Mouse (Mus musculus): ENCODE results near the gene L3mbtl4.

Gene L3mbtl4

GRCm38 (mm10) chr17:68642521-68643088 is 369.0 kb downstream of the L3mbtl4 start:
- DNase-seq (ENCODE audit: low read depth, low spot score), result no peak

DNA sequence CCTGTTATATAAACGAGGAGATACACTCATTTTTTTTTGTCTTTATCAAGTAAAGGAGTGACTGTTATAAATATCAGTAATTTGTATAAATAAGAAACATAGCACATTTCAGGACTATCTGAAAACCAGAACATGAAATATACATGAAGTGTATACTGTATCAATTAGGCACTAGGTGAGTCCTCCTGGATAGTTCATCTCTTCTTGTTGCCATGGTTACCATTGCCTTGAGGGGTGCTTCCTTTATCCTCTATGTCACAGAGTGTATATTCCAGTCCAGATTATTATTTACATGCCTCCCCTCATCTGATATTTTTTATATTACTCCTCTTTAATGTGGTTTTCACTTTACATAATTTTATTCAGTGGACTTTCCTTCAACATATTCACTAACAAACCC is 392.9 kb downstream of the L3mbtl4 start:
- DNase-seq (ENCODE audit: low read depth, low spot score), result no peak

DNA sequence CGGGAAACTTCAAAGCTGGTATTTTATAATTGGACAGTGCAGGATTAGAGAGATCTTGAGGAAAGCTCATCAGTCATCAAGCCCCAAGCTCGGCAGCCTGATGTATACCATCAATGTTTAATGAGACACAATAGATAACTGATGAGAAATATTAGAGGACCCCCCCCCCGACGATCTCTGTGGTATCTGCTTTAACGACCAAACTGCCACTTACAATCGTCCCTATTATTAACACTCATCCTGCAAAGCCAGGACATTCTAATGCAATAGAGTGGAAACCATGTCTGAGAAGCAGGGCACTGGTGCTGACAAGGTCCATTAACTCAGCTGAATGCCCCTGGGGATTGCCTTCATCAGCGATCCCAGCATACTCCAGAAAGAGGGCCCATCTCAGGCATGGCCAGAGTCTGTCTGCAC is 398.5 kb downstream of the L3mbtl4 start:
- no peak for DNase-seq (ENCODE audit: low read depth, low spot score)

DNA sequence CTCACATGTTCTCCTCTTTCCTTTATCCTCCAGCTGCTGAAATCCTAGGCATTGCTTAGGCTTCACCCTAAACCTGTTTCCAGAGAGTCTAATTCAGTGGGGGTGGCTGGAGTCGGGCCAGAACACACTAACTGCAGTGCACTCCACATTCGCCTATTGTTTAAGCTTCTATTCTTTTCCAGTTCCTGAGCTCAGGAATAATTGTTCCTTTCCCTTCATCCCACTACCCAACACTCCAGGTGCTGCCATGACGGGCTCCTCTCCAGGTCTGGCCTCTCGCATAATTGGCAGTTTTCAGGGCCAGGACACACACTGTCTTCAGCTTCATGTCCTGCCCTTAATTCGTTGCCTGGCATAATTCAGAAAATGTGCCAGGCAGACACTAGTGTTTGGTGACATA is 437.1 kb downstream of the L3mbtl4 start:
- no peak for DNase-seq (ENCODE audit: low read depth, low spot score)

GRCm38 (mm10) chr17:68711350-68711749 is 437.8 kb downstream of the L3mbtl4 start:
- DNase-seq (ENCODE audit: low read depth, low spot score), result no peak

- DNase-seq (ENCODE audit: low read depth, low spot score), result no peak
Observed at GRCm38 (mm10) chr17:68748296-68748695, 474.7 kb downstream of the L3mbtl4 start.

GRCm38 (mm10) chr17:68750513-68750912 is 476.9 kb downstream of the L3mbtl4 start:
- DNase-seq (ENCODE audit: low read depth, low spot score), result no peak

DNA sequence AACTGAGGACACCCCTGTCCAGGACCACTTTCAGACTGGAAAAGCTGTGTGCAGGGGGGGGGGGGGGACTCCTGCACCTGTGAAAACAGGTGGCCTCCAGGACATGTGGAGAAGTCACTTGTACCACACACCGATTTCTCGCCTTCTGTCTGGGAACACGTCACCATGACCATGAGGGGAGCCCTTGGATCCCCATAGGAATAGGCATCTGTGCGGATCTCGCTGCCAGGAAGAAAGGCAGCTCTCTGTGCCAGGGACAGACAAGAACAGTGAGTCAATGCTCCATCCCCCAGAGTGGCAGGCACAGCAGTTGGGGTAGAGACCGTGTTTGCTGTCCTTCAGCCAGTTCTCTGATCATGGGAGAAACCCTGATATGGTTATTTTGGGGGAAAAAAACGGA is 479.5 kb downstream of the L3mbtl4 start:
- DNase-seq (ENCODE audit: low read depth, low spot score), result no peak

GRCm38 (mm10) chr17:68754789-68755188 is 481.2 kb downstream of the L3mbtl4 start:
- DNase-seq (ENCODE audit: low read depth, low spot score), result no peak

- peak; percentile 2 for DNase-seq (ENCODE audit: low read depth, low spot score)
Observed at GRCm38 (mm10) chr17:68758428-68758827, 484.8 kb downstream of the L3mbtl4 start.

GRCm38 (mm10) chr17:68758936-68759335 is 485.3 kb downstream of the L3mbtl4 start:
- no peak for DNase-seq (ENCODE audit: low read depth, low spot score)

GRCm38 (mm10) chr17:68759978-68760377 is 486.4 kb downstream of the L3mbtl4 start:
- no peak for DNase-seq (ENCODE audit: low read depth, low spot score)

DNA sequence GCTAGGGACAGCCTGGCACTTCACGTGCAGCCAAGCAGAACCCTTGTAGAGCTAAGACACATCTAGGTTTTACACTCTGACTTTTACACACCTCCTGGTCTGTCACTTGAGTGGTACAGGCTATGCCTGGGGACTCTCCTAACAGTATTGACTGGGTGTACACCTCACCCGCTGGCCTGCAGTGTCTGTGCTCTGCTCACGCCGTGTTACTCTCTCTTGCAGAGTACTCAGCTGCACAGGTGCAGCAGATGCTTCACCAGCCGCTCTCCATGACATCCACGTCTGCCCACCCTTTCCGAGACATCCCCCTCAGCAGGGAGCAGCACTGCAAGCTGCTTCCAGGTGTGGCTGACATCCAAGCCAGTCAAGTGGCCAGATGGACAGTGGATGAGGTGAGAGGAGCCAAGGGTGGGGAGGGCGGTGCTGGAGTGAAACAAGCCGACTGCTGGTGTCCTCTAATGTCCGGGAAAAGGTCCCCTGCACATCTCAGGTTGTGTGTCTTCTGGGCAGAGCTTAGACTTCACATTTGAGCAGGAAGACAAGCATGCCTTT is 490.8 kb downstream of the L3mbtl4 start:
- no peak for DNase-seq (ENCODE audit: low read depth, low spot score)

GRCm38 (mm10) chr17:68769561-68769960 is 496.0 kb downstream of the L3mbtl4 start:
- DNase-seq (ENCODE audit: low read depth, low spot score), result no peak

DNA sequence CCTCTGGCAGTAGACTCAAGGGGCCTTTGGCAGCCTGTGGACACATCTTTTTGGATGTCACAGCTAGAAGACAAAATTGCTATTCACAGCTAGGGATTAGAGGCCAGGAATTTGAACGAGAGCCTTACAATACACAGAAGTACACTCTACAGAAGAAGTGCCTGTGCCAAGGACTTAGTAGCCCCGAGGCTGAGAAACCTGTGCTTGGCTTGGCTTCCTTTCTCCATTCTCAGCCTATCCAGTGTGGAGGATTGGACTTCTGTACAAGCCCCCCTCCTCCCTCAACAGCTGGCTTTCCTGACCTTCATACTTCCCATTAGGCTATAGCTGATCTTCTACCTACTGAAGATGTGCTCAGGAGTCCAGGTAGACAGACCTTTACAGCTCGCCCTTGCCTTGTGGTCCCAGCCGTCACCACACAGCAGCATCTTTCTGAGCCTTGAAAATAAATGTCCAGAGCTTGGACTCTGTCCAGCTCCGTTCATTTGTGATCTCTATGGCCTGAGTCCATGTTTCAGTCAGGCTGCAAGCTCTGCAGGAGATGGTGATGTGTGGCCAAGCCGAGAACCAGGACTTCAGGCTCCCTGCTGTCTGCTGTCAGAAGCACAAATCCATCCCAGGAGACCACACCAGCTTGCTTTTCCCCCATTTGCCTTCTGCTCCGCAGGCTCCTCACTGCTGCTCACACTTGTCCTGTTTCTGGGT is 497.6 kb downstream of the L3mbtl4 start:
- no peak for DNase-seq (ENCODE audit: low read depth, low spot score)

DNA sequence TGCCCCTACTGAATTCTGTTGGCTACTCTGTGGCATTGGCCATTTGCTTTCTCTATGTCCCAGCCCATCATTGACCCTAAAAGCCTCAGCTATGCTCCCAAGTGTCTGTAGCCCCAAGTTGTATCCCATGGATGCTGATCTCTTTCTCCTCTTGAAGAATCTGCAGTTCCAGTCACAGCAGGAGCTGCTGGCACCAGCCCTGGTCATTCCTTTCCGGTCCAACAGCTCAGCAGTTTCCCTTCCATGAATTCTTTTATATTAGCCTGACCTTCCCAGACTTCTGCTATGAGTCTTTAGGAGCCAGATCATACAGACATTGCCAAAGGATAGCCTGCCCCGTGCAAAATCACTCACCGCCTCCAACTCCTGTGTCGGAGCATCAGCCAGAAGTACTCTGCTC is 520.1 kb downstream of the L3mbtl4 start:
- DNase-seq (ENCODE audit: low read depth, low spot score), result no peak

- DNase-seq (ENCODE audit: low read depth, low spot score), result no peak
Observed at GRCm38 (mm10) chr17:68826323-68826722, 552.7 kb downstream of the L3mbtl4 start, which contains the start of gene Tmem200c. Gene Tmem200c, plus strand, starts transcription at chr17:68826623.

Data from ZHBTc4 (cell line).